Mouse (Mus musculus): ENCODE data around the gene Qrich1. TPM values are rescaled to one million over a fixed set of nuclear protein-coding genes. Genes with fewer than 3 reads are reported as not detected.

The Qrich1 gene
- polyA plus RNA-seq (2011; ENCODE audit: insufficient read depth, insufficient read length, low read depth, missing spikeins): 139 and 145 TPM in 2 replicates

DNA sequence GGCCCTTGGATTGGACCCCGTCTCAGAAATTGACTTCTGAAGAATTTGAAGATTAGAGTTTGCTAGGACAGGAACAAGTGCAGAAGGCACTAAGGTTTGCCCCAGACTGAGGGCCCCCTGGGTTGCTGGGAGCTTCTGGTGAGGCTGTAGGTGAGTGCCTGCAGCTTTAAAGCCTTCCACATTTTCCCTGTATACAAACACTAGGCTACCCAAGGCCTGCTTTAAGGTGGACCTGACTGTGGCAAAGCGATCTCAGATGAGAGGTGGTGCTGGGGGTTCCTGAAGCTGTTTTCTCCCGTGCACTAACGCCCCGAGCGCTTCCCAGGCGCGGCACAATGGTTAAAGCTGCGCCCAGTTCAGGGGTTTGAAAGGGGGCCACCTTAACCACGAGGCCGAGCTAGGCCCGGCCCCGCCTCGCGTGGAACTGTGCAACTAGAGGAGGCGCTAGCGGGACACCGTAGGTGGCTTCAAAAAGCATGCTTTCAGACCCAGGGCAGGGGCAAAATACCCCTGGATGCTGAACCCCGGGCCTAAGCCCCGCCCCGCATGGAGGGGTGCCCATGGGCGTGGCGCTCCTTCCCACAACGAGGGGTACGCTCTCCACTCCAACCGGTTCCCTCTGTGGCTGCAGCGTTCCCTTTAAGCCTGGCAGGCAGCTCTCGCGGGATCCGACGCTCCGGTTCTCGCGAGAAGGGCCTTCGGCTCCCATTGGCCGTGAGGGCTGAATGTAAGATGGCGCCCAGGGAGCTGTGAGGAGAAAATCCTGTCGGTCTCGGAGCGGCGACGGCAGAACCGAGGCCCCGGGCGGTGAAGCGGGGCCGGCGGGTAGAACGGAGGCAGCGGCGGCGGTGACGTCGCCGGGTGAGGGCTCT, at the start of gene Qrich1:
Gene Qrich1, plus strand, starts transcription at position 427 of the 872 bp plus-strand sequence.
- H3K9me3 ChIP-seq (replicated peaks; ENCODE audit: control insufficient read depth, insufficient read depth, low read length, poor library complexity, severe bottlenecking): no peaks in the 10 kb centered on the region
- H3K9ac ChIP-seq (ENCODE audit: low read depth, poor library complexity, severe bottlenecking): peak within 1 kb of the TSS; percentile 95
- no peaks in the 10 kb centered on the region for H3K27me3 ChIP-seq (ENCODE audit: control insufficient read depth, insufficient read depth, low read length, poor library complexity, severe bottlenecking)
- H3K27ac ChIP-seq (ENCODE audit: insufficient read depth, low read length): peak within 1 kb of the TSS; percentile 74
- peaks cover 48% of the 10 kb centered on the region for H3K36me3 ChIP-seq (ENCODE audit: control insufficient read depth, insufficient read depth, low read length, poor library complexity, severe bottlenecking)
- TF ChIP-seq POLR2A (IDR thresholded peaks at IDR 0.05; ENCODE audit: insufficient read depth, low read length) (no peak), EP300 (IDR thresholded peaks at IDR 0.05; ENCODE audit: insufficient read depth, low read depth, low read length) (no peak), CTCF (IDR thresholded peaks at IDR 0.05; ENCODE audit: low read depth, low read length) (no peak)
- H3K4me3 ChIP-seq (ENCODE audit: low read depth, low read length): peak within 1 kb of the TSS; percentile 85
- no peaks in the 10 kb centered on the region for H3K4me1 ChIP-seq (ENCODE audit: control insufficient read depth, insufficient read depth, low read length)

- Histone ChIP-seq H3K36me3 (ENCODE audit: control insufficient read depth, insufficient read depth, low read length, poor library complexity, severe bottlenecking) (no peaks in the 10 kb centered on the region), H3K4me3 (ENCODE audit: low read depth, low read length) (no peak overlapping the region), H3K9ac (ENCODE audit: low read depth, poor library complexity, severe bottlenecking) (no peak overlapping the region), H3K4me1 (ENCODE audit: control insufficient read depth, insufficient read depth, low read length) (peaks cover 2% of the 10 kb centered on the region), H3K27ac (ENCODE audit: insufficient read depth, low read length) (no peak overlapping the region), H3K9me3 (replicated peaks; ENCODE audit: control insufficient read depth, insufficient read depth, low read length, poor library complexity, severe bottlenecking) (no peaks in the 10 kb centered on the region), H3K27me3 (ENCODE audit: control insufficient read depth, insufficient read depth, low read length, poor library complexity, severe bottlenecking) (no peaks in the 10 kb centered on the region)
- TF ChIP-seq POLR2A (IDR thresholded peaks at IDR 0.05; ENCODE audit: insufficient read depth, low read length): no peak
- no peak for TF ChIP-seq CTCF (IDR thresholded peaks at IDR 0.05; ENCODE audit: low read depth, low read length)
- no peak for TF ChIP-seq EP300 (IDR thresholded peaks at IDR 0.05; ENCODE audit: insufficient read depth, low read depth, low read length)
Observed at GRCm38 (mm10) chr9:108469430-108469829, 47.2 kb upstream of the Qrich1 start.

DNA sequence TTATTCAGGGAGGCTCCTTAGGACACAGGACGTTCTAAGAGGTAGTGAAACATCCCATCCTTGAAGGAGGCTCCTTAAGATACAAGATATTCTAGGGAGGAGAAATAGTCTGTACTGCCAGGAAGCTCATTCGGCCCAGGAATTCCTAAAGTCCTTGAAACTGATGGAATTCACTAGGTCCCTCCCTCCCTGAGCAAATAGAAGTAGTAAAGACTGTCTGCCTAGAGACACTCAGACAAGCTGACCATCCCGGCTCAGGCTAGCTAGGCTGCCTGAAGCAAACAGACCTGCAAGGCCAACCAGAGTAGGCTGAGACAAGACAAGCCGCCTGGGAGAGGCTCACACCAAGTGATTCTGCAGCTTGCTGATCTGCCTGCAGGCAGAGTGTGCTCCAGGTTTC, 46.8 kb upstream of the Qrich1 start:
- TF ChIP-seq POLR2A (IDR thresholded peaks at IDR 0.05; ENCODE audit: insufficient read depth, low read length) (no peak), EP300 (IDR thresholded peaks at IDR 0.05; ENCODE audit: insufficient read depth, low read depth, low read length) (no peak), CTCF (IDR thresholded peaks at IDR 0.05; ENCODE audit: low read depth, low read length) (no peak)
- Histone ChIP-seq H3K9ac (ENCODE audit: low read depth, poor library complexity, severe bottlenecking) (no peak overlapping the region), H3K27me3 (ENCODE audit: control insufficient read depth, insufficient read depth, low read length, poor library complexity, severe bottlenecking) (no peaks in the 10 kb centered on the region), H3K36me3 (ENCODE audit: control insufficient read depth, insufficient read depth, low read length, poor library complexity, severe bottlenecking) (no peaks in the 10 kb centered on the region), H3K4me3 (ENCODE audit: low read depth, low read length) (no peak overlapping the region), H3K9me3 (replicated peaks; ENCODE audit: control insufficient read depth, insufficient read depth, low read length, poor library complexity, severe bottlenecking) (no peaks in the 10 kb centered on the region), H3K4me1 (ENCODE audit: control insufficient read depth, insufficient read depth, low read length) (peaks cover 2% of the 10 kb centered on the region), H3K27ac (ENCODE audit: insufficient read depth, low read length) (no peak overlapping the region; the same call in 1 of the 2 replicates)

- Histone ChIP-seq H3K27ac (ENCODE audit: insufficient read depth, low read length) (no peak overlapping the region), H3K9ac (ENCODE audit: low read depth, poor library complexity, severe bottlenecking) (no peak overlapping the region), H3K36me3 (ENCODE audit: control insufficient read depth, insufficient read depth, low read length, poor library complexity, severe bottlenecking) (no peaks in the 10 kb centered on the region), H3K9me3 (replicated peaks; ENCODE audit: control insufficient read depth, insufficient read depth, low read length, poor library complexity, severe bottlenecking) (no peaks in the 10 kb centered on the region), H3K27me3 (ENCODE audit: control insufficient read depth, insufficient read depth, low read length, poor library complexity, severe bottlenecking) (no peaks in the 10 kb centered on the region), H3K4me3 (ENCODE audit: low read depth, low read length) (no peak overlapping the region), H3K4me1 (ENCODE audit: control insufficient read depth, insufficient read depth, low read length) (peaks cover 3% of the 10 kb centered on the region)
- TF ChIP-seq POLR2A (IDR thresholded peaks at IDR 0.05; ENCODE audit: insufficient read depth, low read length): no peak
- TF ChIP-seq EP300 (IDR thresholded peaks at IDR 0.05; ENCODE audit: insufficient read depth, low read depth, low read length): no peak
- TF ChIP-seq CTCF (IDR thresholded peaks at IDR 0.05; ENCODE audit: low read depth, low read length): peak; percentile 29
Observed at GRCm38 (mm10) chr9:108474528-108474927, 42.1 kb upstream of the Qrich1 start.

- Histone ChIP-seq H3K9me3 (replicated peaks; ENCODE audit: control insufficient read depth, insufficient read depth, low read length, poor library complexity, severe bottlenecking) (no peaks in the 10 kb centered on the region), H3K4me3 (ENCODE audit: low read depth, low read length) (peak overlapping the region; percentile 50), H3K27ac (ENCODE audit: insufficient read depth, low read length) (0 out of 2 replicates have a peak overlapping the region, but pooled peaks have one; percentile 20), H3K9ac (ENCODE audit: low read depth, poor library complexity, severe bottlenecking) (no peak overlapping the region), H3K4me1 (ENCODE audit: control insufficient read depth, insufficient read depth, low read length) (peaks cover 4% of the 10 kb centered on the region), H3K27me3 (ENCODE audit: control insufficient read depth, insufficient read depth, low read length, poor library complexity, severe bottlenecking) (no peaks in the 10 kb centered on the region), H3K36me3 (ENCODE audit: control insufficient read depth, insufficient read depth, low read length, poor library complexity, severe bottlenecking) (no peaks in the 10 kb centered on the region)
- no peak for TF ChIP-seq POLR2A (IDR thresholded peaks at IDR 0.05; ENCODE audit: insufficient read depth, low read length)
- no peak for TF ChIP-seq EP300 (IDR thresholded peaks at IDR 0.05; ENCODE audit: insufficient read depth, low read depth, low read length)
- no peak for TF ChIP-seq CTCF (IDR thresholded peaks at IDR 0.05; ENCODE audit: low read depth, low read length)
Observed at GRCm38 (mm10) chr9:108478638-108479156, 37.9 kb upstream of the Qrich1 start.
